Mouse (Mus musculus): ENCODE measurements at regions not wholly inside any gene's neighbourhood (a gene's known extent, or its start where the extent isn't known, plus 50 kb on each side); places are given as distances from the start of the nearest gene placed in this dataset.

GRCm38 (mm10) chr4:40537859-40538258 is 65.9 kb downstream of the Tmem215 start:
- Histone ChIP-seq H3K27ac (ENCODE audit: low read length) (no peak overlapping the region), H3K4me3 (replicated peaks; ENCODE audit: low read length) (no peak overlapping the region), H3K4me1 (ENCODE audit: control insufficient read depth, insufficient read depth, low read length) (no peaks in the 10 kb centered on the region), H3K9me3 (replicated peaks; ENCODE audit: control insufficient read depth, low read length) (no peaks in the 10 kb centered on the region), H3K9ac (ENCODE audit: low read length) (no peak overlapping the region), H3K4me2 (ENCODE audit: low read depth, low read length) (no peak overlapping the region), H3K27me3 (ENCODE audit: control insufficient read depth, insufficient read depth, low read length) (no peaks in the 10 kb centered on the region), H3K36me3 (ENCODE audit: control insufficient read depth, insufficient read depth, low read length) (no peaks in the 10 kb centered on the region)
- no peak for ATAC-seq (ENCODE audit: insufficient read depth, low FRiP score)
- 66% methylated on average over 3 of the region's 3 CpGs for WGBS

DNA sequence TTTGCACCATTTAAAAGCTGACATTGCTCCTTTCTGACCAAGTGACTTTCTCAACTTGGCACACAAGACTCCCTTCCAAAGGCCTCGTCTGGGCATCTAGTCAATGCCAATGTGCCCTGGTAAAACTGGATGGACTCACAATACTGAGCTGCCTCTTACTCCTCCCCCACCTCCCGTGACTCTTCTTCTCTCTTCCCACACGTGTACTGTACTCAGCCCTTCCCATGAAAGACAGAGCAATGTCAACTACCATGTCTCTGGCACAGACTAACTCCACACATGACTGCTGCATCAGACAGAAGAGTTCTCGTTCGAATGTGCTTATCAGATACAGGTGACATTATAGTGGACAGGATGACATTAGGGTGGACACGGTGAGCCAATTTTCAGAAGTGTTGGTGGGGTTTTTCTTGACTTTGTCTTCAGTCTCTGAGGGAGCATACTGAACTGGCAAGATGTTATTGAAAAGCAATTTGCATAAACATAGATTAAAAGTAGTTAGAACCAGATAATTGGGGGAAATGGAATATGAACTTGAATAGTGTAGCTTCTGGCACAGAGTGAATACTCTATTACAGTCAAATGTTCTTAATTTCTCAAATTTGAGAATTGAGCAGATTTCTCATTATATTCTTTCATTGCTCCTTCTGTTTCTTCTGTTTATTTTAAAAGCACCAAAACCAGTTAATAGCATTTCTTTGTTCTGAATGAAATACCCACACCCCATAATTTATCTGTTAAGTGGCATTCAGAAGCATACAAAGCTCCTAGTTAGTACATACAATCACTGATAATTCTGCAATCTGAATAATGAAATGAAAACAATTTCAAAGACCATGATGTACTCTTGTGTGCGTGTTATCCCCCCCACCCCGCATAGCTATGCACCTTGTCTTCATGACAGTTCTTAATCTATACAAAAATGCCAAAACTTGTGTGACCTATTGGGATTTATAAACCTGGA is 71.4 kb downstream of the Tmem215 start:
- 66% methylated on average over 8 of the region's 8 CpGs for WGBS
- H3K36me3 ChIP-seq (ENCODE audit: control insufficient read depth, insufficient read depth, low read length): no peaks in the 10 kb centered on the region
- no peak for ATAC-seq (ENCODE audit: insufficient read depth, low FRiP score)
- no peak overlapping the region for H3K27ac ChIP-seq (ENCODE audit: low read length)
- no peak overlapping the region for H3K4me3 ChIP-seq (replicated peaks; ENCODE audit: low read length)
- no peaks in the 10 kb centered on the region for H3K9me3 ChIP-seq (replicated peaks; ENCODE audit: control insufficient read depth, low read length)
- peaks cover 6% of the 10 kb centered on the region for H3K4me1 ChIP-seq (ENCODE audit: control insufficient read depth, insufficient read depth, low read length)
- no peak overlapping the region for H3K9ac ChIP-seq (ENCODE audit: low read length)
- H3K27me3 ChIP-seq (ENCODE audit: control insufficient read depth, insufficient read depth, low read length): no peaks in the 10 kb centered on the region
- no peak overlapping the region for H3K4me2 ChIP-seq (ENCODE audit: low read depth, low read length)

DNA sequence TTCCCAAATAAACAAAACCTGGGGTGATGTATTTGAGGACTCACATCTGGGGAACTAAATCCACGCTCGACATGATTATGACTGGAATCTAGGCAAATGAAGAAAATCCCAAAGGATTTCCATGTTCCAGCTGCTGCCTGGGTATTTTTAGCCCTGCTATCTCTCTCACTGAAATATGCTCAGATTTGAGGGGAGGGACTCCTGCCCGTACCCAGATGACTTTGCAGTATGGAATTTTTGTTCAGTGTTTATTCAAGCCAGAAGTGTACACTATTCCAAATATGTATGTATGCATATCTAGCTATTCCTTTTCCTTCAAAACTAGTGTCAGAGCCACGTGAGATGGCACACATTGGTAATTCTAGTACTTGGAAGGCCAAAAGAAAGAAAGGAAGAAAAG is 72.1 kb downstream of the Tmem215 start:
- H3K27ac ChIP-seq (ENCODE audit: low read length): no peak overlapping the region
- no peaks in the 10 kb centered on the region for H3K36me3 ChIP-seq (ENCODE audit: control insufficient read depth, insufficient read depth, low read length)
- WGBS: 26% methylated on average over 4 of the region's 4 CpGs
- H3K27me3 ChIP-seq (ENCODE audit: control insufficient read depth, insufficient read depth, low read length): no peaks in the 10 kb centered on the region
- no peak overlapping the region for H3K9ac ChIP-seq (ENCODE audit: low read length)
- peaks cover 6% of the 10 kb centered on the region for H3K4me1 ChIP-seq (ENCODE audit: control insufficient read depth, insufficient read depth, low read length)
- no peak overlapping the region for H3K4me3 ChIP-seq (replicated peaks; ENCODE audit: low read length)
- peak; percentile 62; the same call in 1 of the 2 replicates for ATAC-seq (ENCODE audit: insufficient read depth, low FRiP score)
- H3K4me2 ChIP-seq (ENCODE audit: low read depth, low read length): no peak overlapping the region
- H3K9me3 ChIP-seq (replicated peaks; ENCODE audit: control insufficient read depth, low read length): no peaks in the 10 kb centered on the region

- Histone ChIP-seq H3K27ac (ENCODE audit: low read length) (no peak overlapping the region), H3K36me3 (ENCODE audit: control insufficient read depth, insufficient read depth, low read length) (no peaks in the 10 kb centered on the region), H3K4me1 (ENCODE audit: control insufficient read depth, insufficient read depth, low read length) (peaks cover 6% of the 10 kb centered on the region), H3K9me3 (replicated peaks; ENCODE audit: control insufficient read depth, low read length) (no peaks in the 10 kb centered on the region), H3K9ac (ENCODE audit: low read length) (no peak overlapping the region), H3K4me2 (ENCODE audit: low read depth, low read length) (no peak overlapping the region), H3K27me3 (ENCODE audit: control insufficient read depth, insufficient read depth, low read length) (no peaks in the 10 kb centered on the region), H3K4me3 (replicated peaks; ENCODE audit: low read length) (no peak overlapping the region)
- no peak for ATAC-seq (ENCODE audit: insufficient read depth, low FRiP score)
Measured at GRCm38 (mm10) chr4:40544806-40545205, 72.8 kb downstream of the Tmem215 start.

GRCm38 (mm10) chr4:40545700-40546099 is 73.7 kb downstream of the Tmem215 start:
- ATAC-seq (ENCODE audit: insufficient read depth, low FRiP score): no peak
- Histone ChIP-seq H3K4me3 (replicated peaks; ENCODE audit: low read length) (no peak overlapping the region), H3K27ac (ENCODE audit: low read length) (no peak overlapping the region), H3K27me3 (ENCODE audit: control insufficient read depth, insufficient read depth, low read length) (no peaks in the 10 kb centered on the region), H3K4me2 (ENCODE audit: low read depth, low read length) (no peak overlapping the region), H3K4me1 (ENCODE audit: control insufficient read depth, insufficient read depth, low read length) (peaks cover 6% of the 10 kb centered on the region), H3K9ac (ENCODE audit: low read length) (no peak overlapping the region), H3K36me3 (ENCODE audit: control insufficient read depth, insufficient read depth, low read length) (no peaks in the 10 kb centered on the region), H3K9me3 (replicated peaks; ENCODE audit: control insufficient read depth, low read length) (no peaks in the 10 kb centered on the region)
- 74% methylated on average over 5 of the region's 5 CpGs for WGBS

GRCm38 (mm10) chr4:40559824-40560223 is 87.8 kb downstream of the Tmem215 start:
- Histone ChIP-seq H3K36me3 (ENCODE audit: control insufficient read depth, insufficient read depth, low read length) (no peaks in the 10 kb centered on the region), H3K9ac (ENCODE audit: low read length) (no peak overlapping the region), H3K4me1 (ENCODE audit: control insufficient read depth, insufficient read depth, low read length) (no peaks in the 10 kb centered on the region), H3K4me3 (replicated peaks; ENCODE audit: low read length) (no peak overlapping the region), H3K27ac (ENCODE audit: low read length) (no peak overlapping the region), H3K4me2 (ENCODE audit: low read depth, low read length) (no peak overlapping the region), H3K9me3 (replicated peaks; ENCODE audit: control insufficient read depth, low read length) (no peaks in the 10 kb centered on the region), H3K27me3 (ENCODE audit: control insufficient read depth, insufficient read depth, low read length) (no peaks in the 10 kb centered on the region)
- 34% methylated on average over 2 of the region's 2 CpGs for WGBS
- ATAC-seq (ENCODE audit: insufficient read depth, low FRiP score): peak; percentile 80

- no peaks in the 10 kb centered on the region for H3K27me3 ChIP-seq (ENCODE audit: control insufficient read depth, insufficient read depth, low read length)
- ATAC-seq (ENCODE audit: insufficient read depth, low FRiP score): no peak
- H3K4me2 ChIP-seq (ENCODE audit: low read depth, low read length): no peak overlapping the region
- H3K9ac ChIP-seq (ENCODE audit: low read length): no peak overlapping the region
- no peak overlapping the region for H3K4me3 ChIP-seq (replicated peaks; ENCODE audit: low read length)
- no peaks in the 10 kb centered on the region for H3K36me3 ChIP-seq (ENCODE audit: control insufficient read depth, insufficient read depth, low read length)
- WGBS: 81% methylated on average over 1 of the region's 1 CpGs
- H3K27ac ChIP-seq (ENCODE audit: low read length): no peak overlapping the region
- H3K4me1 ChIP-seq (ENCODE audit: control insufficient read depth, insufficient read depth, low read length): no peaks in the 10 kb centered on the region
- no peaks in the 10 kb centered on the region for H3K9me3 ChIP-seq (replicated peaks; ENCODE audit: control insufficient read depth, low read length)
Measured at GRCm38 (mm10) chr4:40573300-40573699, 101.3 kb downstream of the Tmem215 start.

- Histone ChIP-seq H3K9me3 (replicated peaks; ENCODE audit: control insufficient read depth, low read length) (no peaks in the 10 kb centered on the region), H3K4me3 (replicated peaks; ENCODE audit: low read length) (no peak overlapping the region), H3K9ac (ENCODE audit: low read length) (no peak overlapping the region), H3K36me3 (ENCODE audit: control insufficient read depth, insufficient read depth, low read length) (no peaks in the 10 kb centered on the region), H3K27ac (ENCODE audit: low read length) (no peak overlapping the region), H3K27me3 (ENCODE audit: control insufficient read depth, insufficient read depth, low read length) (no peaks in the 10 kb centered on the region), H3K4me1 (ENCODE audit: control insufficient read depth, insufficient read depth, low read length) (no peaks in the 10 kb centered on the region), H3K4me2 (ENCODE audit: low read depth, low read length) (no peak overlapping the region)
- ATAC-seq (ENCODE audit: insufficient read depth, low FRiP score): no peak
- 71% methylated on average over 1 of the region's 1 CpGs for WGBS
Measured at GRCm38 (mm10) chr4:40575951-40576350, 104.0 kb downstream of the Tmem215 start.

DNA sequence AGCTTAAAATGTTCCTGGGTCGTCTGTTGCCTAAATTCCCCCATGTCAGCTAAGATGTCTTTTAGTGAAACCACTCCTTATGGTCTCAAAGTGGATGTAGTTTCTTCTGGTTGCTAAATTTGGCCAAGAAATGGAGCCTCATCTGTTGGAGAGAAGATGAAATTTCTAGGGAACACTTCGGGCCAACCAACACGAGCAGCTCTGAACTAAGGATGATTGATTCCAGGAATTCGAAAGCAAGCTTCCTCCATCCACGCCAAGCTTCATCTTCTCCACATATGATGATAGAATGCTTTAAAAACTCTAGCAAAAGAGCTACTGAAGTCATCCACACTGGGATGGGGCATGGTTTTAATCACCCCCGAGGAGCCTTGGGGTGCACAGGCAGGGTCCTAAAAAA is 112.5 kb downstream of the Tmem215 start:
- Histone ChIP-seq H3K36me3 (ENCODE audit: control insufficient read depth, insufficient read depth, low read length) (no peaks in the 10 kb centered on the region), H3K4me2 (ENCODE audit: low read depth, low read length) (no peak overlapping the region), H3K27ac (ENCODE audit: low read length) (0 out of 2 replicates have a peak overlapping the region, but pooled peaks have one; percentile 40), H3K27me3 (ENCODE audit: control insufficient read depth, insufficient read depth, low read length) (no peaks in the 10 kb centered on the region), H3K4me3 (replicated peaks; ENCODE audit: low read length) (no peak overlapping the region), H3K9ac (ENCODE audit: low read length) (no peak overlapping the region), H3K4me1 (ENCODE audit: control insufficient read depth, insufficient read depth, low read length) (no peaks in the 10 kb centered on the region), H3K9me3 (replicated peaks; ENCODE audit: control insufficient read depth, low read length) (no peaks in the 10 kb centered on the region)
- WGBS: 61% methylated on average over 6 of the region's 6 CpGs
- no peak for ATAC-seq (ENCODE audit: insufficient read depth, low FRiP score)
